Mouse (Mus musculus): ENCODE measurements at regions not wholly inside any gene's neighbourhood (a gene's known extent, or its start where the extent isn't known, plus 50 kb on each side); places are given as distances from the start of the nearest gene placed in this dataset.

GRCm38 (mm10) chr17:47064592-47065306, 54.4 kb upstream of the Ubr2 start:
- no peak for DNase-seq (ENCODE audit: low read depth, low spot score)

- DNase-seq (ENCODE audit: low read depth, low spot score) = no peak
Observed at GRCm38 (mm10) chr17:47064006-47064405, 53.6 kb upstream of the Ubr2 start.

- no peak for DNase-seq (ENCODE audit: low read depth, low spot score)
Observed at GRCm38 (mm10) chr17:47061031-47061620, 50.8 kb upstream of the Ubr2 start.
